Mouse (Mus musculus): ENCODE measurements around the gene Gatd1. TPM values are rescaled to one million over a fixed set of nuclear protein-coding genes. Genes with fewer than 3 reads are reported as not detected.
A peak's percentile ranks its signal among the peaks of the same experiment; 100 is the strongest.

Gatd1 gene
- total and polyA plus RNA-seq, 3 experiments, result 21.6 to 35.9 TPM; not detected in 1

DNA sequence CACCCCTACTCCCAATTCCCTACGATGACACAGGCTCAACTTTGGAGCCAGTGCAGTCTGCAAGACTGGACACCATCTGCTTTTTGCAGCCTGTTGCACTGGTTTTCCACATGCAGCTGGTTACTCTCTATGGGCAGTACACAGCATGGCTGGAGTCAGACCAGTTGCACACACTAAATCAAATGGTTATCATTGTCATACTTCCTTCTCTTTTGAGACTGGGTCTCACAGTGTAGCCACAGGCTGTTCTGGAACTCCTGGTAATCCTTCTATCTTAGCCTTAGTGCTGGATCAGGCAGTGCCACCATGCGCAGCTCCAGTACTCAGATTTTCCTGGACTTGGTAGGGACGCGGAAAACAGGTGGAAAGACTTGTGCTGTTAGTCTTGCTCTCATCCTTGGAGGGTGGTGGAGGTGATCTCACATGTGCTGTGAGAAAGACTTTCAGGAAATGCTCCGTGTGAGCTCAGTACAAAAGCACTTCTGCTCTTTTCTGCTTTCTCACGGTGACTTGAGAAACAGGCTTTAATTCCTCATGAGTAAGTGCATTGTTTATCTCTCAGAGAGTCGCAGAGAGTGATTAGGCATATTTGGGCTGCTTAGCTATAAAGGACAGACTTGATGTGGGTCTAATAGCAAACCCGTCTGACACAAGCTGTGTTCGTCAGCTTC lies 21.2 kb downstream of the Gatd1 start (continued):
- TF ChIP-seq ZKSCAN1 (IDR thresholded peaks at IDR 0.05; ENCODE audit: low read depth, low read length) (no peak), MEF2A (IDR thresholded peaks at IDR 0.05; ENCODE audit: extremely low read depth, insufficient replicate concordance, low read depth, low read length, poor library complexity, severe bottlenecking) (no peak), RCOR1 (IDR thresholded peaks at IDR 0.05; ENCODE audit: low read depth, low read length) (no peak; the same call in 1 of the 2 replicates), MAFK (IDR thresholded peaks at IDR 0.05; ENCODE audit: borderline replicate concordance, low read depth, low read length) (peak; percentile 90), POLR2AphosphoS2 (IDR thresholded peaks at IDR 0.05; ENCODE audit: low read length) (no peak), RAD21 (IDR thresholded peaks at IDR 0.05; ENCODE audit: low read depth, low read length) (no peak)

GRCm38 (mm10) chr7:141391625-141392551 lies 22.0 kb downstream of the Gatd1 start, which contains the start of gene Taldo1:
Gene Taldo1, plus strand, starts transcription at chr7:141392199.
- Histone ChIP-seq H3K27ac (ENCODE audit: control insufficient read depth, low read depth, low read length) (peak within 1 kb of the TSS; percentile 97), H3K9ac (ENCODE audit: control insufficient read depth, low read depth, low read length, poor library complexity, severe bottlenecking) (peak within 1 kb of the TSS; percentile 74), H3K36me3 (ENCODE audit: control insufficient read depth in 1 of 2, insufficient read depth in 2 of 2, low read length in 2 of 2) (peaks cover 10 to 49% of the 10 kb centered on the region in 2 experiments), H3K9me3 (replicated peaks; ENCODE audit: insufficient read depth, low read length) (no peaks in the 10 kb centered on the region), H3K27me3 (ENCODE audit: control insufficient read depth in 1 of 2, insufficient read depth in 2 of 2, low read length in 2 of 2) (no peaks in the 10 kb centered on the region), H3K4me1 (ENCODE audit: control insufficient read depth in 1 of 2, insufficient read depth in 2 of 2, low read length in 2 of 2) (peaks cover 15 to 37% of the 10 kb centered on the region in 2 experiments), H3K4me3 (ENCODE audit: control insufficient read depth in 1 of 2, insufficient read depth in 1 of 2, low read depth in 2 of 2, low read length in 2 of 2) (peak within 1 kb of the TSS; percentile 77 to 78), H3K79me2 (ENCODE audit: control insufficient read depth, insufficient read depth, low read length, poor library complexity) (peaks cover 25% of the 10 kb centered on the region)
- peak; percentile 99 for DNase-seq (ENCODE audit: low read depth, low spot score)
- TF ChIP-seq ZKSCAN1 (IDR thresholded peaks at IDR 0.05; ENCODE audit: low read depth, low read length) (no peak), TCF12 (IDR thresholded peaks at IDR 0.05; ENCODE audit: low read depth, low read length) (peak; percentile 25; the same call in 1 of the 2 replicates), ZMIZ1 (IDR thresholded peaks at IDR 0.05; ENCODE audit: low read depth, low read length) (peak; percentile 85), POLR2AphosphoS2 (IDR thresholded peaks at IDR 0.05; ENCODE audit: low read length) (peak; percentile 80), CHD1 (IDR thresholded peaks at IDR 0.05; ENCODE audit: low read depth, low read length) (no peak), KAT2A (conservative IDR thresholded peaks at IDR 0.05; ENCODE audit: low read depth, low read length) (no peak), MAX (IDR thresholded peaks at IDR 0.05; ENCODE audit: low read length) (no peak), JUND (IDR thresholded peaks at IDR 0.05; ENCODE audit: low read depth, low read length) (no peak), E2F4 (IDR thresholded peaks at IDR 0.05; ENCODE audit: borderline replicate concordance, low read depth, low read length) (no peak), GABPA (IDR thresholded peaks at IDR 0.05; ENCODE audit: low read depth, low read length) (no peak), GATA1 (IDR thresholded peaks at IDR 0.05; ENCODE audit: low read depth, low read length) (peak; percentile 3; the same call in 1 of the 2 replicates), USF1 (IDR thresholded peaks at IDR 0.05; ENCODE audit: low read depth, low read length) (no peak), SIN3A (IDR thresholded peaks at IDR 0.05; ENCODE audit: low read length) (peak; percentile 89), POLR2A (IDR thresholded peaks at IDR 0.05; ENCODE audit: control insufficient read depth in 1 of 2, insufficient read depth in 1 of 2, low read depth in 1 of 2, low read length in 2 of 2, poor library complexity in 1 of 2) (peak; percentile 59 to 87; a peak in 3 of 4 replicates), NRF1 (IDR thresholded peaks at IDR 0.05; ENCODE audit: insufficient read depth, low read depth, low read length, poor library complexity, severe bottlenecking) (no peak), RAD21 (IDR thresholded peaks at IDR 0.05; ENCODE audit: low read depth, low read length) (no peak), ZC3H11A (IDR thresholded peaks at IDR 0.05; ENCODE audit: low read depth, low read length) (no peak), BHLHE40 (IDR thresholded peaks at IDR 0.05; ENCODE audit: borderline replicate concordance, low read depth, low read length) (no peak; the same call in 1 of the 2 replicates), MYB (IDR thresholded peaks at IDR 0.05; ENCODE audit: low read depth, low read length) (no peak), ELF1 (IDR thresholded peaks at IDR 0.05; ENCODE audit: low read depth, low read length) (no peak), MEF2A (IDR thresholded peaks at IDR 0.05; ENCODE audit: extremely low read depth, insufficient replicate concordance, low read depth, low read length, poor library complexity, severe bottlenecking) (peak; percentile 10; the same call in 1 of the 2 replicates), MXI1 (IDR thresholded peaks at IDR 0.05; ENCODE audit: low read depth, low read length) (peak; percentile 68), MAZ (IDR thresholded peaks at IDR 0.05; ENCODE audit: low read depth, low read length) (no peak), ETS1 (IDR thresholded peaks at IDR 0.05; ENCODE audit: low read depth, low read length) (peak; percentile 60; the same call in 1 of the 2 replicates), HCFC1 (IDR thresholded peaks at IDR 0.05; ENCODE audit: low read depth, low read length) (peak; percentile 74), EP300 (IDR thresholded peaks at IDR 0.05; ENCODE audit: low read depth in 1 of 2, low read length in 2 of 2) (no peak), RCOR1 (IDR thresholded peaks at IDR 0.05; ENCODE audit: low read depth, low read length) (peak; percentile 10; the same call in 1 of the 2 replicates), NELFE (IDR thresholded peaks at IDR 0.05; ENCODE audit: low read depth, low read length) (peak; percentile 79), ZNF384 (IDR thresholded peaks at IDR 0.05; ENCODE audit: low read depth, low read length) (no peak)
